Mouse (Mus musculus): ENCODE data around the gene Kcnip3.

- TF ChIP-seq NRF1 (IDR thresholded peaks at IDR 0.05; ENCODE audit: insufficient read depth, low read depth, low read length, poor library complexity, severe bottlenecking) (no peak), MAX (IDR thresholded peaks at IDR 0.05; ENCODE audit: low read length) (no peak), USF2 (IDR thresholded peaks at IDR 0.05; ENCODE audit: borderline replicate concordance in 1 of 2, insufficient read depth in 1 of 2, low read depth in 1 of 2, low read length in 2 of 2) (no peak), POLR2A (IDR thresholded peaks at IDR 0.05; ENCODE audit: control insufficient read depth in 1 of 2, insufficient read depth in 1 of 2, low read depth in 1 of 2, low read length in 2 of 2, poor library complexity in 1 of 2) (no peak), CHD1 (IDR thresholded peaks at IDR 0.05; ENCODE audit: low read depth, low read length) (no peak), CTCF (IDR thresholded peaks at IDR 0.05 in 2 of 3, conservative IDR thresholded peaks at IDR 0.05 in 1 of 3; ENCODE audit: control insufficient read depth in 1 of 3, insufficient read depth in 1 of 3, low read depth in 2 of 3, low read length in 3 of 3, poor library complexity in 1 of 3, severe bottlenecking in 1 of 3) (no peak), NELFE (IDR thresholded peaks at IDR 0.05; ENCODE audit: low read depth, low read length) (no peak), BHLHE40 (IDR thresholded peaks at IDR 0.05; ENCODE audit: borderline replicate concordance, low read depth, low read length) (no peak), ZMIZ1 (IDR thresholded peaks at IDR 0.05; ENCODE audit: low read depth, low read length) (no peak), ZNF384 (IDR thresholded peaks at IDR 0.05; ENCODE audit: low read depth, low read length) (no peak), TAL1 (IDR thresholded peaks at IDR 0.05; ENCODE audit: low read length) (no peak), UBTF (IDR thresholded peaks at IDR 0.05; ENCODE audit: borderline replicate concordance, insufficient read depth, low read depth, low read length) (no peak), EP300 (IDR thresholded peaks at IDR 0.05; ENCODE audit: low read depth in 1 of 2, low read length in 2 of 2) (no peak)
Measured at GRCm38 (mm10) chr2:127453141-127453540, 68.8 kb downstream of the Kcnip3 start.

Measured in MEL (cell line).